In genomic region chr19:60579771-60580581, GRCm38 (mm10) we compare ENCODE assay signal across 8 mouse cellular contexts. TPM values are rescaled to one million over a fixed set of nuclear protein-coding genes. Genes with fewer than 3 reads are reported as not detected.
DNase-seq lines count a peak whose midpoint lies in the region; ATAC-seq lines count a peak whose summit lies in the region.

No protein-coding gene starts in this region.

- H3K36me3 ChIP-seq in forebrain, embryonic 14.5 days (ENCODE audit: control insufficient read depth, insufficient read depth, low read length): 0 out of 2 replicates have a peak, but pooled peaks cover 6% of the 10 kb centered on the region
- no peaks in the 10 kb centered on the region for H3K36me3 ChIP-seq in hindbrain, embryonic 13.5 days
- no peaks in the 10 kb centered on the region for H3K36me3 ChIP-seq in limb, embryonic 11.5 days (ENCODE audit: control insufficient read depth, insufficient read depth, low read length)
- H3K36me3 ChIP-seq in midbrain, embryonic 10.5 days: peaks cover 11% of the 10 kb centered on the region; the same call in 1 of the 2 replicates

- H3K9me3 ChIP-seq in forebrain, embryonic 14.5 days (replicated peaks; ENCODE audit: control insufficient read depth, low read length): no peaks in the 10 kb centered on the region
- H3K9me3 ChIP-seq in hindbrain, embryonic 13.5 days: no peaks in the 10 kb centered on the region
- H3K9me3 ChIP-seq in limb, embryonic 11.5 days (ENCODE audit: control insufficient read depth, low read length): no peaks in the 10 kb centered on the region
- no peaks in the 10 kb centered on the region for H3K9me3 ChIP-seq in midbrain, embryonic 10.5 days (replicated peaks)

- H3K27me3 ChIP-seq in forebrain, embryonic 14.5 days (replicated peaks; ENCODE audit: control insufficient read depth, insufficient read depth, low read length): no peaks in the 10 kb centered on the region
- H3K27me3 ChIP-seq in hindbrain, embryonic 13.5 days: no peaks in the 10 kb centered on the region
- H3K27me3 ChIP-seq in limb, embryonic 11.5 days (ENCODE audit: control insufficient read depth, insufficient read depth, low read length): no peaks in the 10 kb centered on the region
- H3K27me3 ChIP-seq in midbrain, embryonic 10.5 days (ENCODE audit: low read depth, poor library complexity, severe bottlenecking): no peaks in the 10 kb centered on the region

- peak; percentile 59 for ATAC-seq in forebrain, embryonic 14.5 days
- ATAC-seq in hindbrain, embryonic 13.5 days (ENCODE audit: low FRiP score): peak; percentile 75
- peak; percentile 46 for ATAC-seq in limb, embryonic 11.5 days (ENCODE audit: insufficient number of reproducible peaks, low FRiP score, low TSS enrichment, low read depth)

- H3K4me3 ChIP-seq in forebrain, embryonic 14.5 days (ENCODE audit: low read depth, low read length): peak overlapping the region; percentile 98
- peak overlapping the region; percentile 99 for H3K4me3 ChIP-seq in hindbrain, embryonic 13.5 days
- H3K4me3 ChIP-seq in limb, embryonic 11.5 days (ENCODE audit: low read depth, low read length): peak overlapping the region; percentile 74
- H3K4me3 ChIP-seq in midbrain, embryonic 10.5 days: peak overlapping the region; percentile 97

- peak; percentile 39 to 41 for DNase-seq in left cerebral cortex, adult 18-20 months (ENCODE audit: low spot score in 2 of 2)
- no peak for DNase-seq in left cerebral cortex, adult 11 months (ENCODE audit: low spot score)
- peak; percentile 43 for DNase-seq in brain, adult 2 months (ENCODE audit: low read depth, low spot score)
- DNase-seq in forebrain, embryonic 14.5 days (ENCODE audit: low spot score): peak; percentile 57
- DNase-seq in limb, embryonic 11.5 days (ENCODE audit: low spot score): peak; percentile 66
- DNase-seq in midbrain, embryonic 10.5 days (ENCODE audit: low spot score): peak; percentile 58
- peak; percentile 42 for DNase-seq in right cerebral cortex, postnatal 4 days

- H3K4me1 ChIP-seq in forebrain, embryonic 14.5 days (ENCODE audit: control insufficient read depth, insufficient read depth, low read length): peaks cover 18% of the 10 kb centered on the region
- peaks cover 38% of the 10 kb centered on the region for H3K4me1 ChIP-seq in hindbrain, embryonic 13.5 days (replicated peaks)
- H3K4me1 ChIP-seq in limb, embryonic 11.5 days (ENCODE audit: control insufficient read depth, insufficient read depth, low read length): peaks cover 3% of the 10 kb centered on the region; the same call in 1 of the 2 replicates
- H3K4me1 ChIP-seq in midbrain, embryonic 10.5 days: peaks cover 35% of the 10 kb centered on the region

- H3K9ac ChIP-seq in forebrain, embryonic 14.5 days (ENCODE audit: low read length): peak overlapping the region; percentile 93
- H3K9ac ChIP-seq in hindbrain, embryonic 13.5 days: peak overlapping the region; percentile 97
- H3K9ac ChIP-seq in limb, embryonic 11.5 days (ENCODE audit: low read length): peak overlapping the region; percentile 85

- WGBS in forebrain, embryonic 14.5 days: under 1% methylated on average over 30 of the region's 34 CpGs
- under 1% methylated on average over 28 of the region's 34 CpGs for WGBS in hindbrain, embryonic 13.5 days
- under 1% methylated on average over 33 of the region's 34 CpGs for WGBS in limb, embryonic 11.5 days
- WGBS in midbrain, embryonic 10.5 days: under 1% methylated on average over 34 of the region's 34 CpGs

- H3K27ac ChIP-seq in forebrain, embryonic 14.5 days (ENCODE audit: low read depth, low read length): peak overlapping the region; percentile 91
- H3K27ac ChIP-seq in hindbrain, embryonic 13.5 days: peak overlapping the region; percentile 94
- peak overlapping the region; percentile 16 for H3K27ac ChIP-seq in limb, embryonic 11.5 days (replicated peaks; ENCODE audit: low read depth, low read length)
- peak overlapping the region; percentile 95 for H3K27ac ChIP-seq in midbrain, embryonic 10.5 days (replicated peaks)

- H3K4me2 ChIP-seq in forebrain, embryonic 14.5 days (ENCODE audit: low read length): peak overlapping the region; percentile 76
- peak overlapping the region; percentile 85 for H3K4me2 ChIP-seq in hindbrain, embryonic 13.5 days
- H3K4me2 ChIP-seq in limb, embryonic 11.5 days (ENCODE audit: low read depth, severe bottlenecking): peak overlapping the region; percentile 62

RNA-seq across cellular contexts. Expression of gene Cacul1, which starts 0.8 kb away (rescaled TPM):
- 10 to 100 TPM; 53.0 to 56.6 TPM for total RNA-seq in left cerebral cortex, adult 18-20 months (2021)
- 17.2 and 20.0 TPM in 2 replicates for polyA plus RNA-seq in forebrain, embryonic 14.5 days (2014; fragmentation: Nextera tagmentation; extraction: Ambion mirVana)
- polyA plus RNA-seq in hindbrain, embryonic 13.5 days (2015; fragmentation: Nextera tagmentation; extraction: Ambion mirVana): 21.2 and 23.0 TPM in 2 replicates
- polyA plus RNA-seq in limb, embryonic 11.5 days (2014; fragmentation: Nextera tagmentation; extraction: Ambion mirVana): 33.8 and 36.7 TPM in 2 replicates
- 23.4 and 26.0 TPM in 2 replicates for polyA plus RNA-seq in midbrain, embryonic 10.5 days (2016; fragmentation: Nextera tagmentation; extraction: Ambion mirVana)

Comparison
In these comparisons a context has a peak if more than half of its experiments do, and no peak if none do; other contexts are left out.
1. H3K27ac ChIP-seq: peak in every context shown above with its lines; median percentile 95 in midbrain, embryonic 10.5 days; 94 in hindbrain, embryonic 13.5 days; 91 in forebrain, embryonic 14.5 days; 16 in limb, embryonic 11.5 days.